Mouse (Mus musculus) macrophage (primary cell): ENCODE data around the gene Tspo. TPM values are rescaled to one million over a fixed set of nuclear protein-coding genes. Genes with fewer than 3 reads are reported as not detected.

Experiments
- H3K27ac ChIP-seq: fragments of 350-480 bp; formaldehyde crosslinking; 2 replicates; pipeline ENCODE4 v1.9.0; 2021
- H3K36me3 ChIP-seq: fragments of 350-480 bp; formaldehyde crosslinking; 2 replicates; pipeline ENCODE4 v1.9.0; 2021; ENCODE audit errors: inconsistent target
- H3K4me3 ChIP-seq: fragments of 350-480 bp; formaldehyde crosslinking; 2 replicates; pipeline ENCODE4 v1.9.0; 2021; ENCODE audit errors: inconsistent target
- H3K79me2 ChIP-seq: fragments of 350-480 bp; formaldehyde crosslinking; 2 replicates; pipeline ENCODE4 v1.9.0; 2021; ENCODE audit errors: inconsistent target
- WGBS: methylation state at CpG from one replicate; pipeline ENCODE4 v1.1.7; 2026; ENCODE audit warnings: inconsistent platforms; ENCODE audit not compliant: missing documents; 5-methylcytosine and 5-hydroxymethylcytosine counted together
- polyA plus RNA-seq: library from polyadenylated mRNA; stranded (reverse); fragments of 250-400 nt; gene quantifications from 3 replicates; pipeline ENCODE4 v1.2.4, GENCODE M21; 2018; ENCODE audit warnings: inconsistent platforms

Tspo gene
- polyA plus RNA-seq, 1 experiment from 2014 or later, result 37.4 TPM

GRCm38 (mm10) chr15:83531961-83532469 lies 31.4 kb upstream of the Tspo start:
- no peaks in the 10 kb centered on the region for H3K79me2 ChIP-seq
- WGBS, result 94% methylated on average over 2 of the region's 5 CpGs
- no peaks in the 10 kb centered on the region for H3K36me3 ChIP-seq
- no peak overlapping the region for H3K27ac ChIP-seq
- no peak overlapping the region for H3K4me3 ChIP-seq

- Histone ChIP-seq H3K4me3 (no peak overlapping the region), H3K79me2 (no peaks in the 10 kb centered on the region), H3K36me3 (no peaks in the 10 kb centered on the region), H3K27ac (no peak overlapping the region)
- WGBS, result 92% methylated on average over 6 of the region's 7 CpGs
These were observed 30.8 kb upstream of the Tspo start for GRCm38 (mm10) chr15:83532606-83533005.

DNA sequence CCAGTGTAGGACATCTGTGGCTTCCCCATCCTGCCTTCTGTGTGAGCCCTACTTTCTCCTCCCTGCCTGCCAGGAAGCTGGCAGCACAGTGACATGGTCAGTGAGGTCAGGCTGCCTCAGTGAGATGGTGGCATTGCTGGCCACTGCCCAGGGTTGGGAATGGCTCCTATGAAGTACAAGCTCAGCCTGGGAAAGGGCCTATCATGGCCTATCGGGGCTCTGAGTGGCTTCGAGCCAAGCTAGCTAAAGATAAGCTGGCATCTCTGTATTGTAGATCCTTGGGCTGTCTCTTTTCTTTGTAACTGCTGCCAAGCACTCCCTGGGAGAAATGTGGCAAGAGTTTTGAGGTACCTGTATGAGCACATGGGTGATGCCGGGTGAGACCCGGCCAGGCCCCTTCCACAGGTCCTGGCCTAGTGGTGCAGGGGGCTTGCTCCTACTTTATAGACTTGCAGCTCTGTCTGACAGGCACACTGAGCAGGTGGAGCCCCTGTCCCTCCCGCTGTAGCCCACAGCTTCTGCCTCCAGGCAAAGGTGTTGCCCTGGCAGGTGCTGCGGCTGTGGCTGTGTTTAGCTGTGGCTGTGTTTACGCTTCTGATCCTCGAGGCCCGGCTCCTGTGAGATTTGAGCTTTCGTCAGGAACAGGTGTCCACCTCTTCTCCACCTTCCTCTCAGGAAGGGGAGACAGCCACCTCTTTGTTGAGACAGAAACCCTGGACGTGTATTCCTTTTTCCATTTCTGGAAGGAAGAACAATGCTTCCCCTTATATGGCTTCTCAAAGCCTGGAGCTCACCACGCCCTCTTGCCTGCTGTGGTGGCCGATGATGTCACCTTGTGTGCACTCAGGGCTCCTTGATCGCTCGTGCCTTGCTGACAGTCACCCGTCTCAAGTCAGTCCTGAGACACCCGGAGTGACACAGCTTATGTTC lies 28.2 kb upstream of the Tspo start:
- no peak overlapping the region for H3K4me3 ChIP-seq

DNA sequence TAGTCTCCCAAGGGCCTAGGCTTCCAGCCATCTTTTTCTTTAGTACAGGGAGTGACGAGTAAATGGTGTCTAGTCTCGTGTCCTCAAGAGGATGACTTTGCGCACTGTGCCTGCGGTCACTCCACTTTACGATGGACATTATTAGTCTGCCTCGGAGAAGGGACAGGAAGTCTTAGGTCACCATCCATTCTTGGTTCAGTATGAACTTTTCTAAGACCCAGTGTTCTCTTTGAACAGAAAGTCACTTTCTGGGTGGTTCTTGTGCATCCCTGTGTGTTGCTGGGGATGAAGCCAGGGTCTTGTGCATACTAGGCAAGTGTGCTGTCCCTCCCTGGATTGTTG lies 27.5 kb upstream of the Tspo start:
- WGBS, result 82% methylated on average over 6 of the region's 6 CpGs
- Histone ChIP-seq H3K36me3 (no peaks in the 10 kb centered on the region), H3K4me3 (no peak overlapping the region), H3K79me2 (no peaks in the 10 kb centered on the region), H3K27ac (no peak overlapping the region)

More for the DNA sequence above, 28.2 kb upstream of the Tspo start:
- H3K27ac ChIP-seq, result 0 out of 2 replicates have a peak overlapping the region, but pooled peaks have one; percentile 7
- H3K36me3 ChIP-seq, result no peaks in the 10 kb centered on the region
- WGBS, result 70% methylated on average over 17 of the region's 17 CpGs
- H3K79me2 ChIP-seq, result no peaks in the 10 kb centered on the region

DNA sequence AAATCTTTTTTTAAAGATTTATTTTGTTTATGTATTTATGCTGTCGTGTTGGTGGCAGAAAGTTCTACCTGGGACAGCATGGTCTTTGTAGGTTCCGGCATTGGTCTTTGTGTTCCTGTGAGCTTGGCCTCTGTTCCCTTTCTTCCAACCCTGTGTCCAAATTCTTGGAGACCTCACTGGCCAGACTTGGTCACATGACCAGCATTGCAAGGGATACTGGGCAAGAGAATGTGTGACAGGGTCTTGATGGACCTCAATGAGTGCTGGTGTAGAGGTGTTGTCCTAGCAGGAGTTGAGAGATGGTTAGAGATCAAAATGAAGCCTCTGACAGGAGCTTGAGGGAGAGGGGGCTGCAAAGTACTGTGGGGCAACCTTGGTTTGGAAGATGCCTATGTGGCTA lies 24.5 kb upstream of the Tspo start:
- no peaks in the 10 kb centered on the region for H3K79me2 ChIP-seq
- no peak overlapping the region for H3K27ac ChIP-seq
- WGBS, result 100% methylated on average over 2 of the region's 2 CpGs
- H3K4me3 ChIP-seq, result no peak overlapping the region
- no peaks in the 10 kb centered on the region for H3K36me3 ChIP-seq

- Histone ChIP-seq H3K4me3 (no peak overlapping the region), H3K79me2 (no peaks in the 10 kb centered on the region), H3K36me3 (no peaks in the 10 kb centered on the region), H3K27ac (no peak overlapping the region)
- 16% methylated on average over 4 of the region's 4 CpGs for WGBS
These were observed 23.5 kb upstream of the Tspo start for GRCm38 (mm10) chr15:83539905-83540304.

DNA sequence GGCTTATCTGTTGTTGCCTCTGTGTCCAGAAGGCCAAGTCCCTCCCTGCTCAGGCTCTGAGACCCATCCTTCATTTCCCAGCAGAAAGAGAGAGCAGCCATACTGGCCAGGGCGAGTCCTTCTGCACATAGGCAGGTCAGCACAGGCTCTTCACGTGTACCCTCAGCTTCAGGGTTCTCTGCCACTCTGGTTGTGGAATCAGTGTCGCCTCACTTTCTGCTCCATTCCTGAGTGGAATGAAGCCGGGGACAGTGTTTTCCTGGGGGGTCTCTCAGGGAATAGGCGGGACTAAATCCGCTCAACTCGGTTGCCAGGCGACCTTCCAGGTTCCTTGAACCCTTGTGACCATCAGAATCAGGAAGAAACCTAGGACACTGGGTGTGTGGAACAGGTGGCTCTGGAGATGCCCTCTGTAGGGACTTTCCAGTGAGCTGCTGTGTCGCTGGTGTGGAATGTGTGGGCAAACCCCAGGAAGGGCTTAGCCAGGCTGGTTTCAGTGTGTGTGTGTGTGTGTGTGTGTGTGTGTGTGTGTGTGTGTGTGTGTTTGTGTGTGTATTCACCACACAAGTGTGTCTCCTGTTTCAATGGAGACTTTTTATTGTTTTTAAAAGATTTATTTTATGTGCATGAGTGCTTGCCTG lies 21.6 kb upstream of the Tspo start:
- Histone ChIP-seq H3K27ac (no peak overlapping the region), H3K4me3 (no peak overlapping the region), H3K79me2 (no peaks in the 10 kb centered on the region), H3K36me3 (peaks cover 4% of the 10 kb centered on the region; the same call in 1 of the 2 replicates)
- WGBS, result 90% methylated on average over 9 of the region's 9 CpGs

DNA sequence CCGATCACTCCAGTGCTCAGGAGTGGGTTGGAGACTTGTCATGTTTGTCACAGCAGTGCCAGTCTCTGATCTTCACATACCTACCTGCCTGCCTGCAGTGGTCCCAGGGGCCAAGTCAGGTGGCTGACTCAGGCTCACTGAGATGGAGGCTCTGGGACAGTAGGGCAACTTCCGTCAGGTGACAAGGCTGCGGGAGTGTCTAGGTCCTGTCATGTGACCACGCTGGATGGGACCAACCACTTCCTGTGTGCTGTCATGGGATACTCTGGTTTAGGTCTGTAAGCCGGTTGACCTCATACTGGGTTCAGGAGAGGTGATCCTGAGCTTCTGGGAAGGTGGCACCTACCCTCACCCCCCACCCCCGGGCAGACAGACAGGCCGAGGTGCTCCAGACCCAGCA lies 17.4 kb upstream of the Tspo start:
- Histone ChIP-seq H3K4me3 (no peak overlapping the region), H3K79me2 (no peaks in the 10 kb centered on the region), H3K27ac (no peak overlapping the region), H3K36me3 (peaks cover 42% of the 10 kb centered on the region; the same call in 1 of the 2 replicates)
- WGBS, result 80% methylated on average over 6 of the region's 7 CpGs

- no peaks in the 10 kb centered on the region for H3K79me2 ChIP-seq
- WGBS, result 89% methylated on average over 8 of the region's 8 CpGs
These were observed 16.2 kb upstream of the Tspo start for GRCm38 (mm10) chr15:83547144-83547543.

DNA sequence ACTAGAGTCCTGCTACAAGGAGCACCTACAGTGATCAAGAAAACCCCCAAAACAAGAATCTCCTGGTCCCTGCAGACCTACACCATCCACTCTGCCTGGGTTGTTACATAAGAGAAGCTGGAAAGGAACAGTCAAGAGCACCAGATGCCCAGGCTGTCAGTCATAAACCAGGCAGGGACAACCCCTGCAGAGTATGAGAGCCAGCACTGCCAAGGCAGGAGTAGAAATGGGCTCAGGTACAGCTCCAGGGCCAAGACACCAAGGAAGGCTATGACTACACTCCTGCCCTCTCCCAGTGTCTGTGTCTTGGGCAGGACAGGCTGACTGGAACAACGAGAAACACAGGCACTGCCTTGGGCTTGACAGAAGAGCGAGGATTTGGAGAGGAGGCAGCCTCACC lies 13.3 kb upstream of the Tspo start:
- H3K79me2 ChIP-seq, result no peaks in the 10 kb centered on the region
- no peak overlapping the region for H3K27ac ChIP-seq
- no peak overlapping the region for H3K4me3 ChIP-seq
- 95% methylated on average over 2 of the region's 2 CpGs for WGBS
- peaks cover 42% of the 10 kb centered on the region; the same call in 1 of the 2 replicates for H3K36me3 ChIP-seq

More at GRCm38 (mm10) chr15:83547144-83547543, 16.2 kb upstream of the Tspo start:
- H3K36me3 ChIP-seq, result peaks cover 42% of the 10 kb centered on the region; the same call in 1 of the 2 replicates
- no peak overlapping the region for H3K4me3 ChIP-seq
- H3K27ac ChIP-seq, result no peak overlapping the region

DNA sequence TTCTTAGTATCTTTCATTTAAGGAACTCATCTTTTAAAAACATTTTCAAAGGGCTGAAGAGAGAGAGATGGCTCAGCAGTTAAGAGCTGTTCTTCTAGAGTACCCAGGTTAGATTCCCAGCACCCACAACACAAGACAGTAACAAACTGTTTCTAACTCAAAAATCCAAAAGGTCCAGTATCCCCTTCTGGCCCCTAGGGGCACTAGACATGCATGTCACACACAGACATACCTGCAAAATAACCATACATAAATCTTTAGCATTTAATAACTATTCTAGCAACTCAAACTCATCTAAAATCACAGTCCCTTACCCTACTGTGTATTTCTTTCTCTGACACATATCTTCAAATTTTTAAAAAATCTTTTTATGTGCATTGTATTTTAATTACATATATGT lies 9.6 kb upstream of the Tspo start:
- no peaks in the 10 kb centered on the region for H3K79me2 ChIP-seq
- H3K36me3 ChIP-seq, result peaks cover 20% of the 10 kb centered on the region; the same call in 1 of the 2 replicates
- H3K27ac ChIP-seq, result no peak overlapping the region
- no peak overlapping the region for H3K4me3 ChIP-seq

DNA sequence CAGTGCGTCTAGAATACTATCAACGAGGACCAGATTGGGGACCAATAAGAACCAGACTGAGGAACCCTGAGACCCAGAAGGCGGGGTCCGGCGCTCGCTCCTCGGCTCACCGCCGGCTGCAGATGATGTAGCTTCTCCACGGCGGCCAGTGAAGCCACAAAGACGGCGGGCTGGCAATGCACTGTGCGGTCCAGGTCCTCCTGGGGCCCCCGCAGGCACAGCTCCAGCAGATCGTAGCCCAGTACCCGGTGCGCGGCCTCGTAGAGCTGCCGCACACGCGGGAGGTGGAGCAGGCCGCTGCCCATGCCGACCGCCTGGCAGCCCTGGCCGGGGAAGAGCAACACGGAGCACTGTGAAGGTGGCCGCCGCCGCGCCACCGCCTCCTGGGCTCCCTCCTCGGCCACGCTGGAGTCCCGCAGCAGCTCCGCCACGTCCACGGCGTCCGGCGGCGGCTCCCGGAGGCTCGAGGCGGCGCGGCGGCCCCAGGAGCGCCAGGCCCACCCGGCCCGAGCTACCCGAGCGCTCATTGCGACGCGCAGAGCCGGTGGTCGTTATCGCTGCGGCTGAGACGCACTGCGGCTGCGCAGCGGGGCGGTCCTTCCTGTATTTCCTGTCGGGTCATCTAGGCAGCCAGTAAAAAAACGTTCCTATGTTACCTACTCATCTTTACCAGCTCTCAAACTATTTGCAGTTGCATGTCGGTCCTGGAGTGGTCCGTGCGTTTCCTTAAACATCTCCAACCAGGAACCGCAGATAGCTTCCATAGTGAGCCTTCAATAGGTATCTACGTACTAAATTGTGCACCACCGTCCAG lies 8.0 kb upstream of the Tspo start:
- peak overlapping the region; percentile 31 for H3K4me3 ChIP-seq
- H3K79me2 ChIP-seq, result no peaks in the 10 kb centered on the region
- 0 out of 2 replicates have a peak, but pooled peaks cover 7% of the 10 kb centered on the region for H3K36me3 ChIP-seq
- WGBS, result 1% methylated on average over 69 of the region's 74 CpGs
- H3K27ac ChIP-seq, result peak overlapping the region; percentile 48

- no peaks in the 10 kb centered on the region for H3K36me3 ChIP-seq
- peak overlapping the region; percentile 46 for H3K27ac ChIP-seq
- WGBS, result 6% methylated on average over 5 of the region's 5 CpGs
- H3K79me2 ChIP-seq, result peaks cover 35% of the 10 kb centered on the region
- H3K4me3 ChIP-seq, result no peak overlapping the region
These were observed 2.4 kb upstream of the Tspo start for GRCm38 (mm10) chr15:83560941-83561477.

DNA sequence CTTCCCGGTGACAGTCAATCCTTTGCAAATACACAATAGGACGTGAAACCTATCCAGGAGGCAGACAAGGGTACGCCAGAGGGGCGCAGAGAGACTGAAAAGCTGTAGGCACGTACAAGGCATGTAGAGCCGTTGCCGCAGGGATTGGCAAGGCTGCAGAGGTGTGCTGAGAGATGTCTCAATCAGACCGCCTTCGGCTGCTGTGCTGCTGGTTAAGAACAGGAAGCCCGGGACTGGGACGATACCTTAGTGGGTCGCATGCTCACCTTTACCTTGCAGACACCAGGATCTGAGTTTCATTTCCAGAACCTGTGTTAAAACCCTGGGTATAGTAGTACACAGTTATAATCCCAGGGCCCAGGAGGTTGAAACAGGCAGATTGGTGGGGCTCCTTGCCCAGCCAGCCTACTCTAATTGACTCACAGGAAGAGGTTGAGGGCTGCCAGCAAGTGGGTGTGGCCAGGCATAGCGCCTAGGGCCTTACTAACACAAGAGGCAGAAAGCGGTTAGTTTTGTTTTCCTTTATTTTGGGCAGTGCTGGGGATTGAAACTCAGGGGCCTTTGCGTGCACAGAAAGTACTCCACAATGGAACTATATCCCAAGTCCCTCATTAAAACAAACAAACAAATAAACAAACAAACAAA lies 644 bp upstream of the Tspo start:
- peak overlapping the region; percentile 93 for H3K4me3 ChIP-seq
- peak overlapping the region; percentile 80 for H3K27ac ChIP-seq
- 10% methylated on average over 15 of the region's 15 CpGs for WGBS
- H3K36me3 ChIP-seq, result no peaks in the 10 kb centered on the region
- H3K79me2 ChIP-seq, result peaks cover 52% of the 10 kb centered on the region
